Mouse (Mus musculus): Measurements from ENCODE around the gene Nckap5. TPM values are rescaled to one million over a fixed set of nuclear protein-coding genes. Genes with fewer than 3 reads are reported as not detected.

Gene Nckap5
- polyA plus RNA-seq, 1 experiment = 3.1 TPM

GRCm38 (mm10) chr1:126700063-126700977 is 130.3 kb downstream of the Nckap5 start:
- Histone ChIP-seq H3K4me3 (ENCODE audit: insufficient read depth, low read depth, low read length) (no peak overlapping the region), H3K27ac (ENCODE audit: insufficient read depth, low read depth, low read length) (no peak overlapping the region), H3K36me3 (ENCODE audit: control insufficient read depth, insufficient read depth, low read length) (no peaks in the 10 kb centered on the region), H3K27me3 (replicated peaks; ENCODE audit: control insufficient read depth, insufficient read depth, low read length) (no peaks in the 10 kb centered on the region), H3K4me1 (ENCODE audit: control insufficient read depth, insufficient read depth, low read length) (no peaks in the 10 kb centered on the region)
- WGBS = 62% methylated on average over 8 of the region's 8 CpGs
- TF ChIP-seq CTCF (conservative IDR thresholded peaks at IDR 0.05; ENCODE audit: insufficient read depth, insufficient read length, low read depth, low read length) = no peak
- no peak for TF ChIP-seq POLR2A (IDR thresholded peaks at IDR 0.05; ENCODE audit: low read depth, low read length)
- no peak for DNase-seq

- TF ChIP-seq CTCF (conservative IDR thresholded peaks at IDR 0.05; ENCODE audit: insufficient read depth, insufficient read length, low read depth, low read length) (no peak), POLR2A (IDR thresholded peaks at IDR 0.05; ENCODE audit: low read depth, low read length) (no peak)
- H3K4me3 ChIP-seq (ENCODE audit: insufficient read depth, low read depth, low read length) = no peak overlapping the region
- 93% methylated on average over 7 of the region's 7 CpGs for WGBS
These were observed 137.0 kb downstream of the Nckap5 start for GRCm38 (mm10) chr1:126693585-126693984.

DNA sequence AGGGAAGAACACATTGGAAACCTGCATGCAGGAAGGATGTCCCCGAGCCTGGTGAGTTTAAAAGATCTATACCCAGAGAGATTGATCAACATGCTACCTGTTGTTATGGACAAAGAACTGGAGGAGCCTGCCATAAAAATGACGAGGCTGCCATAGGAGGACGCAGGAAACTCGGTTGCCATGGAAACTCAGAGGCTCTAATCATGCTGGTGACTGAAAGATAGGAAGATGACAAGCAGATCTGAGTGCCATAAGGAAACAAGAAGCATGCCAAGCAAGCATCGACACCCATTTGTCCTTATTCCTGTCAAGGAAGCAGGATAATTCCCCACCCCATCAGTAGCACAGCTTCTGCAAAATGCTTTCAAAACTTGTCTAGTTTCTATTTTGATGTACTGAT is 142.0 kb downstream of the Nckap5 start:
- Histone ChIP-seq H3K4me1 (ENCODE audit: control insufficient read depth, insufficient read depth, low read length) (peaks cover 7% of the 10 kb centered on the region; the same call in 1 of the 2 replicates), H3K36me3 (ENCODE audit: control insufficient read depth, insufficient read depth, low read length) (no peaks in the 10 kb centered on the region), H3K27me3 (replicated peaks; ENCODE audit: control insufficient read depth, insufficient read depth, low read length) (no peaks in the 10 kb centered on the region), H3K27ac (ENCODE audit: insufficient read depth, low read depth, low read length) (no peak overlapping the region), H3K4me3 (ENCODE audit: insufficient read depth, low read depth, low read length) (no peak overlapping the region)
- no peak for DNase-seq
- no peak for TF ChIP-seq POLR2A (IDR thresholded peaks at IDR 0.05; ENCODE audit: low read depth, low read length)
- 73% methylated on average over 5 of the region's 5 CpGs for WGBS

More at GRCm38 (mm10) chr1:126693585-126693984, 137.0 kb downstream of the Nckap5 start:
- no peaks in the 10 kb centered on the region for H3K4me1 ChIP-seq (ENCODE audit: control insufficient read depth, insufficient read depth, low read length)
- DNase-seq = no peak
- no peak overlapping the region for H3K27ac ChIP-seq (ENCODE audit: insufficient read depth, low read depth, low read length)
- no peaks in the 10 kb centered on the region for H3K36me3 ChIP-seq (ENCODE audit: control insufficient read depth, insufficient read depth, low read length)
- no peaks in the 10 kb centered on the region for H3K27me3 ChIP-seq (replicated peaks; ENCODE audit: control insufficient read depth, insufficient read depth, low read length)

- no peak overlapping the region for H3K4me3 ChIP-seq (ENCODE audit: insufficient read depth, low read depth, low read length)
- TF ChIP-seq CTCF (conservative IDR thresholded peaks at IDR 0.05; ENCODE audit: insufficient read depth, insufficient read length, low read depth, low read length) (no peak), POLR2A (IDR thresholded peaks at IDR 0.05; ENCODE audit: low read depth, low read length) (no peak)
- no peak for DNase-seq
- H3K27ac ChIP-seq (ENCODE audit: insufficient read depth, low read depth, low read length) = no peak overlapping the region
- peaks cover 7% of the 10 kb centered on the region; the same call in 1 of the 2 replicates for H3K4me1 ChIP-seq (ENCODE audit: control insufficient read depth, insufficient read depth, low read length)
- no peaks in the 10 kb centered on the region for H3K36me3 ChIP-seq (ENCODE audit: control insufficient read depth, insufficient read depth, low read length)
- H3K27me3 ChIP-seq (replicated peaks; ENCODE audit: control insufficient read depth, insufficient read depth, low read length) = no peaks in the 10 kb centered on the region
- WGBS = 94% methylated on average over 2 of the region's 2 CpGs
These were observed 143.9 kb downstream of the Nckap5 start for GRCm38 (mm10) chr1:126686678-126687077.

DNA sequence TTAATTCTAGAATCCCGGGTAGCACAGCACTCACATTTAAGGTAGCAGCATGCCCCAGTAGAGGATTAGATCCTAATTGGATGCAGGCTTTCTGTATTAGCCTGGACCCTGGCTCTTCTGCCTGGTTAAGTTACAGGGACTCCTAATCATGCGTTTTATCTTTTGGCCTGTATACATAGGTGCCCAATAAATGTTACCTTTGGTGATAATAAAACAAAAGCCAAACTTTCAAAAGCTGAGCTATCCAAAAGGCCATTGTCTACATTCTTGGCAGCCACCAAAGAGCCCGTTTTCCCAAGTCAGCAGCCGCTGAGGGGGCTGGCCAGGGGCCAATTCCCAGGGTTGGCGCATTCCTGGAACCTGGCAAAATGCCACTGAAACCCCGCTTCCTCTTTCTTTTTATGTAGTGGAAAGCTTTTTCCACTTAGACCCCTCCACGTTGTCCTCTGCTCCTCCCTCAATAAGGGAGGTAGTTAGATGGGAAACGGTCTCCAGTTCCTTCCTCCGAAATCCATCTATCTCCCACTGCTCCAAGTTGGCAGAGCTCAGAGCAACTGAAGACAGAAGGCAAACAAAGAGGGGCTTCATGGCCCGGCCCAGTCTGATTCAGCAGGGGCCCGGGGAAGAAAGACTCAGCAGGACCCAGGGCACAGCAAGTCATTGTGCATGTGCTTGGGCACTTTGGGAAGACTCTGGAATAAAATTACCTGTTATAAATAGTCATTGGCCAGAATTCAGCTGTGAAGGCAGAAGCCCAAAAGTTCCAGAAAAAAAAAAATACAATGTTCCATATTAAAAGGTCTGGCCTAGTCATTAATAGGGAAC is 146.8 kb downstream of the Nckap5 start:
- no peak overlapping the region for H3K4me3 ChIP-seq (ENCODE audit: insufficient read depth, low read depth, low read length)
- TF ChIP-seq POLR2A (IDR thresholded peaks at IDR 0.05; ENCODE audit: low read depth, low read length) = no peak
- no peak for TF ChIP-seq CTCF (conservative IDR thresholded peaks at IDR 0.05; ENCODE audit: insufficient read depth, insufficient read length, low read depth, low read length)
- no peaks in the 10 kb centered on the region for H3K36me3 ChIP-seq (ENCODE audit: control insufficient read depth, insufficient read depth, low read length)
- no peaks in the 10 kb centered on the region for H3K27me3 ChIP-seq (replicated peaks; ENCODE audit: control insufficient read depth, insufficient read depth, low read length)
- H3K4me1 ChIP-seq (ENCODE audit: control insufficient read depth, insufficient read depth, low read length) = peaks cover 7% of the 10 kb centered on the region; the same call in 1 of the 2 replicates
- 20% methylated on average over 11 of the region's 11 CpGs for WGBS
- DNase-seq = peak; percentile 67
- H3K27ac ChIP-seq (ENCODE audit: insufficient read depth, low read depth, low read length) = no peak overlapping the region

DNA sequence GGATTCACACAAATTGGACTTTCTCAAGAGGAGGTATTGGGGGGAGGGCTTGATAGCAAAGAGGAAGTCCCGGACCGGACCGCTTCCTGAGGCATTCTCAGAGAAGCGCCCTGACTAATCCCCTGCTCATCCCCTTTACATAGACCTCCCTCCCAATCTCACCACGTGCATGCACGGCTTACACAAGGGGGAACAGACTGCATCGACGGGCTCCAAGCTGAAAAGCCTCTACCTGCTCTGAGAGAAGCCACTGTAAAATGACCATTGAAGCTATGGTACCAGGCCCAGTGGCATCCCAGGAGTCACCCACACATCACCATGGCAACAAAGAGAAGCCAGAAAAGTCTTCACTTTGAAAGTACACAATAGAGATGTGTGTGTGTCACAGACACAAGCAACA is 148.8 kb downstream of the Nckap5 start:
- Histone ChIP-seq H3K4me1 (ENCODE audit: control insufficient read depth, insufficient read depth, low read length) (peaks cover 7% of the 10 kb centered on the region; the same call in 1 of the 2 replicates), H3K36me3 (ENCODE audit: control insufficient read depth, insufficient read depth, low read length) (no peaks in the 10 kb centered on the region), H3K27me3 (replicated peaks; ENCODE audit: control insufficient read depth, insufficient read depth, low read length) (no peaks in the 10 kb centered on the region), H3K4me3 (ENCODE audit: insufficient read depth, low read depth, low read length) (no peak overlapping the region), H3K27ac (ENCODE audit: insufficient read depth, low read depth, low read length) (no peak overlapping the region)
- no peak for DNase-seq
- WGBS = 64% methylated on average over 8 of the region's 8 CpGs
- TF ChIP-seq POLR2A (IDR thresholded peaks at IDR 0.05; ENCODE audit: low read depth, low read length) = no peak
- TF ChIP-seq CTCF (conservative IDR thresholded peaks at IDR 0.05; ENCODE audit: insufficient read depth, insufficient read length, low read depth, low read length) = no peak

DNA sequence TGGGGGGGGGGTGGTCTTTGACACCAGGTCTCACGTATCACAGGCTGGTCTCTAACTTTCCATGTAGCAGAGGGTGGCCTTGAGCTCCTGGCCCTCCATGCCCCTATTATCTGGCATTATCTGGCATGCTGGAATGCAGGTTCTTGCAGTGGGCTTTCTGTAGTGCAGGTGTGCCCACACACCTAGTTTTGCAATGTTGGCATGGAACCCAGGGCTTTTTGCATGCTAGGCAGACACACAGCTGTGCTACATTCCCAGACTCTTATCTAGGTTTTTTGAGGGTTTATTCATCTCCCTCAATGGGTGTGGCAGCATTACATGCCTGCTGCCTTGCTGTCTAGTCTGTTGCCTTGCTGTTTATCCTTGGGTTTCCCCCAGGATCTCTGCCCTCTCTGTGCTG is 151.3 kb downstream of the Nckap5 start:
- H3K36me3 ChIP-seq (ENCODE audit: control insufficient read depth, insufficient read depth, low read length) = no peaks in the 10 kb centered on the region
- H3K27me3 ChIP-seq (replicated peaks; ENCODE audit: control insufficient read depth, insufficient read depth, low read length) = no peaks in the 10 kb centered on the region
- no peak overlapping the region for H3K4me3 ChIP-seq (ENCODE audit: insufficient read depth, low read depth, low read length)
- H3K4me1 ChIP-seq (ENCODE audit: control insufficient read depth, insufficient read depth, low read length) = peaks cover 5% of the 10 kb centered on the region; the same call in 1 of the 2 replicates
- no peak overlapping the region for H3K27ac ChIP-seq (ENCODE audit: insufficient read depth, low read depth, low read length)
- TF ChIP-seq POLR2A (IDR thresholded peaks at IDR 0.05; ENCODE audit: low read depth, low read length) (no peak), CTCF (conservative IDR thresholded peaks at IDR 0.05; ENCODE audit: insufficient read depth, insufficient read length, low read depth, low read length) (no peak)
- no peak for DNase-seq
- WGBS = 90% methylated on average over 1 of the region's 1 CpGs
